Mouse (Mus musculus): ENCODE data around the gene Pla2g16.

- no peak for TF ChIP-seq POLR2A (IDR thresholded peaks at IDR 0.05; ENCODE audit: low read depth, low read length)
- TF ChIP-seq CTCF (conservative IDR thresholded peaks at IDR 0.05; ENCODE audit: insufficient read depth, insufficient read length, low read depth, low read length), result no peak
Measured at GRCm38 (mm10) chr19:7604107-7604506, 46.8 kb downstream of the Pla2g16 start.

Measured in kidney, adult 2 months (tissue).